Mouse (Mus musculus): ENCODE results near the gene Alkbh4. TPM values are rescaled to one million over a fixed set of nuclear protein-coding genes. Genes with fewer than 3 reads are reported as not detected.

Gene Alkbh4
- polyA plus RNA-seq, 1 experiment: 15.1 TPM

DNA sequence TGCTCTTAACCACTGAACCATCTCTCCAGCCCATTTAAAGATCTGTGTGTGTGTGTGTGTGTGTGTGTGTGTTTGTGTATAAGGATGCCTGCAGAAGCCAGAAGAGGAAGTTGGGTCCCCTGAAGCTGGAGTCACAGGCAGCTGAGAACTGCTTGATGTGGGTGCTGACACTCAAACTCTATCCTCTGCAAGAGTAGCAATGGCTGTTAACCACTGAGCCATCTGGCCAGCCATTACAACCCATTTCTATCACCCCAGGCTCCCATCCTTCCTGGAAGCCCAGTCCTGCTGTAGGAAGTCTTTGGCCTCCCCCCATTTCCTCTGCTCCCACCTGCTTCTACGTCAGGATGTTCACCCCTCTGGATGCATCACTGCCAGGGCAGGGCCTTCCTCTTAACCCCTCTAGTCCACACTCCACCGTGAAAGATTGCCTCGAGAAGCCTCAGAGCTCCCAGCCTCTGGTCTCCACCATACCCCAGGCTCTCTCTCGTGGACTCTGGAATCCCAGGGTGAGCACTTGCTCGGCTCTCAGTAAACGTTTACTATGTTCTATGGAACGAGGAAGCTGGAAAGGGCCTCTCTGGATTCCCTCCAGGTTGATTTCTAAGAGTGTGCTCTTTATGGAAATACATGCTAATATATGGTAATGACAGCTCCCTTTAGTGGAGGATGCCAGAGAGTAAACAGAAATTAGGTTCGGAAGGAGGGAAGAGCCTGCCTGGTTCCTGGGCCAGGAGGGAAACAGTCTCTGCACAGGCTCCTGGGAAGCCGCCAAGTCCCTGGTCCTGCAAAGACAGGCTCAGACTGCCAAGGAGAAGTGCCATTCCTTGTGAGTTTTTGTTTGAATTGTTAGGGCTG lies 37.9 kb downstream of the Alkbh4 start:
- Histone ChIP-seq H3K4me3 (replicated peaks; ENCODE audit: extremely low read depth, low read depth, low read length) (no peak overlapping the region), H3K4me1 (ENCODE audit: control insufficient read depth, insufficient read depth, low read length) (peaks cover 23% of the 10 kb centered on the region)
- 11% methylated on average over 9 of the region's 9 CpGs for WGBS
- DNase-seq: peak; percentile 79
- TF ChIP-seq CTCF (IDR thresholded peaks at IDR 0.05; ENCODE audit: insufficient read depth, low read length) (no peak), POLR2A (IDR thresholded peaks at IDR 0.05; ENCODE audit: borderline replicate concordance, extremely low read depth, low read depth, low read length) (no peak)

DNA sequence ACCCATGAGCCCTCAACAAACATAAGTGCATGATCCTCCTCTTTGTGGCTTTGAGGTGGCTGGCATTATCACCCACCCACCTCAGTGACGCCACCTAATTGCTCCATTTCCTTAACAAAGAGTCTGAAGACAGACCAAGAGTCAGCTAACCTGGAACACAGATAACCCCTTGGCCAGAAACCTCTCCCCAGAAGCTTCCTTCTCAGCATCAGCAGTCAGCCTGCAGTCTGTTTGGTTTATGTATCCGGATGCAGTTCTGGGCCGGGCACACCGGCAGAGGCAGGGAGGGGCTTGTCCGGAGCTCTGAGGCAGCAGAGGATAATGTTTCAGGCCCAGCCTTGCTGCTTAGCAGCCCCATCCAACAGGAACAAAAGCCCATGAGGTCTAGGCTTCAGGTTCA lies 43.6 kb downstream of the Alkbh4 start:
- Histone ChIP-seq H3K4me1 (ENCODE audit: control insufficient read depth, insufficient read depth, low read length) (peaks cover 3% of the 10 kb centered on the region; the same call in 1 of the 2 replicates), H3K4me3 (replicated peaks; ENCODE audit: extremely low read depth, low read depth, low read length) (no peak overlapping the region)
- WGBS: 56% methylated on average over 5 of the region's 5 CpGs
- no peak for TF ChIP-seq POLR2A (IDR thresholded peaks at IDR 0.05; ENCODE audit: borderline replicate concordance, extremely low read depth, low read depth, low read length)
- no peak for TF ChIP-seq CTCF (IDR thresholded peaks at IDR 0.05; ENCODE audit: insufficient read depth, low read length)
- no peak for DNase-seq

DNA sequence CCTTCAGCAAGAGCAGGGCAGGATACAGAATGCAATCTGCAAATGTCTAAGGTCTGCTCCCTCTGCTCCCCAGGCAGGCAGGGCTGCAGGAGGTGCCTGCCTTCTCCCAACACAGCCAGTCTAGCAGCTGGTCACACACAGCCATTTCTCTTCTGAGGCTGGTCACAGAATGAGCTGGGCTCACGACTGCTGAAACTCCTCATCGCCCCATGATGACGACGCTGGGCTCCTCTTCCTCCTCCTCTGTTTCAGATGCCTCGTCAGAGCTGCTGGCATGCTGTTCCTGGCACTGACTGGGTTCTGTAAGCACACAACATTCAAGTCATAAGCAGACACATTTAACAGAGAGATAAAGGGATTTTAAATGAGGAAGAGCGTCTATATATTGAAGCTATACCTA lies 45.3 kb downstream of the Alkbh4 start:
- no peak for TF ChIP-seq POLR2A (IDR thresholded peaks at IDR 0.05; ENCODE audit: borderline replicate concordance, extremely low read depth, low read depth, low read length)
- no peak for TF ChIP-seq CTCF (IDR thresholded peaks at IDR 0.05; ENCODE audit: insufficient read depth, low read length)
- Histone ChIP-seq H3K4me3 (replicated peaks; ENCODE audit: extremely low read depth, low read depth, low read length) (no peak overlapping the region), H3K4me1 (ENCODE audit: control insufficient read depth, insufficient read depth, low read length) (peaks cover 3% of the 10 kb centered on the region; the same call in 1 of the 2 replicates)
- DNase-seq: no peak
- WGBS: 88% methylated on average over 6 of the region's 6 CpGs

DNA sequence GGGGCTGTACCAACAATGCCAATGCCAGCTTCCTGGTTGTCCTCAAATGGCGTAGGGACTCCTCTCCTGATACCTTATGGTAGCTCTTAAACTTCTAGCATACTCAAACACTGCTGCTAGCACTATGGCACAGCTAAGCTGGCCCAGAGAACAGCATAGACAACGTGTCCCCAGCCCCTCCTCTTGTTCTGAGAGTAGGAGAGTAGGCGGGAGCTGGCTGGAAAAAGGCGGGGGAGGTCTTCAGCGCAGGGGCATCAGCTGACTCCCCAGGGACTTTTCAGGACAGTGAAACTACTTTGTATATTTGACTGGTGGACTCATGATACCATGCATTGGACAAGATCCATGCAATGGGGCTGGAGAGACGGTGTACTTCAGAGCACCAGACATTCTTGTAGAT lies 46.1 kb downstream of the Alkbh4 start:
- Histone ChIP-seq H3K4me1 (ENCODE audit: control insufficient read depth, insufficient read depth, low read length) (peaks cover 3% of the 10 kb centered on the region; the same call in 1 of the 2 replicates), H3K4me3 (replicated peaks; ENCODE audit: extremely low read depth, low read depth, low read length) (no peak overlapping the region)
- TF ChIP-seq POLR2A (IDR thresholded peaks at IDR 0.05; ENCODE audit: borderline replicate concordance, extremely low read depth, low read depth, low read length) (no peak), CTCF (IDR thresholded peaks at IDR 0.05; ENCODE audit: insufficient read depth, low read length) (no peak)
- no peak for DNase-seq
- 80% methylated on average over 6 of the region's 6 CpGs for WGBS

DNA sequence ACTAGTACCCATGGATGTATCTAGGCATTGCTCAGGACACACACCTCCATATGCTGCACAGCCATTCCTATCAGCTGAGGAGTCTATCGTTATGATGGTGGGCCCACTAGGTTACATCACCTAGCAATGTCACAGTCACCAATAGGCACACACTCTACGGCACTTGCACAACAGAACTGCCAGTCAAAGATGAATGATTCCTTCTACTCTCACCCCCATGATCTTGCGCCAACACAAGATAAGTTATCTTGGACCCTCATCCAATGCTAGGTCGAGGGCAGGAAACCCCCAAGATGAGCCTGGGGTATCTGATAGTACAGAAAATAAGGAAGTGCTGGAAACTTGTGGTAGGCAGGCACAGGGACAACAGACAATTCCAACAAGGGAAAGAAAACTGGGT lies 46.9 kb downstream of the Alkbh4 start:
- no peak for DNase-seq
- no peak overlapping the region for H3K4me3 ChIP-seq (replicated peaks; ENCODE audit: extremely low read depth, low read depth, low read length)
- peaks cover 3% of the 10 kb centered on the region; the same call in 1 of the 2 replicates for H3K4me1 ChIP-seq (ENCODE audit: control insufficient read depth, insufficient read depth, low read length)
- TF ChIP-seq CTCF (IDR thresholded peaks at IDR 0.05; ENCODE audit: insufficient read depth, low read length) (no peak), POLR2A (IDR thresholded peaks at IDR 0.05; ENCODE audit: borderline replicate concordance, extremely low read depth, low read depth, low read length) (no peak)
- WGBS: 85% methylated on average over 4 of the region's 4 CpGs

DNA sequence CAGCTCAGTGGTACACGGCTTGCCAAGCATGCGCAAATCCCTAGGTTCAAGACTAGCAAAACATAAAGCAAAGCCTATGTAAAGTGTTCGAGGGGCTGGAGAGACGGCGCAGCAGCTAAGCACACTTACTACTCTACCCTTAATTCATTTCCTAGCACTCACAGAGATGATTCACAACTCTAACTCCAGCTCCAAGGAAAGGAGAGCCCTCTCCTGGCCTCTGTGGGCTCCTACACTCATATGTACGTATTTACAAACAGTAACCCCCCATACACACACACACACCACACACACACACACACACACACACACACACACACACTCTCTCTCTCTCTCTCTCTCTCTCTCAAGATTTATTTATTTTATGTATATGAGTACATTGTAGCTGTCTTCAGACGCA lies 47.8 kb downstream of the Alkbh4 start:
- Histone ChIP-seq H3K4me3 (replicated peaks; ENCODE audit: extremely low read depth, low read depth, low read length) (no peak overlapping the region), H3K4me1 (ENCODE audit: control insufficient read depth, insufficient read depth, low read length) (no peaks in the 10 kb centered on the region; the same call in 1 of the 2 replicates)
- no peak for TF ChIP-seq CTCF (IDR thresholded peaks at IDR 0.05; ENCODE audit: insufficient read depth, low read length)
- TF ChIP-seq POLR2A (IDR thresholded peaks at IDR 0.05; ENCODE audit: borderline replicate concordance, extremely low read depth, low read depth, low read length): no peak
- WGBS: 85% methylated on average over 7 of the region's 7 CpGs
- no peak for DNase-seq

DNA sequence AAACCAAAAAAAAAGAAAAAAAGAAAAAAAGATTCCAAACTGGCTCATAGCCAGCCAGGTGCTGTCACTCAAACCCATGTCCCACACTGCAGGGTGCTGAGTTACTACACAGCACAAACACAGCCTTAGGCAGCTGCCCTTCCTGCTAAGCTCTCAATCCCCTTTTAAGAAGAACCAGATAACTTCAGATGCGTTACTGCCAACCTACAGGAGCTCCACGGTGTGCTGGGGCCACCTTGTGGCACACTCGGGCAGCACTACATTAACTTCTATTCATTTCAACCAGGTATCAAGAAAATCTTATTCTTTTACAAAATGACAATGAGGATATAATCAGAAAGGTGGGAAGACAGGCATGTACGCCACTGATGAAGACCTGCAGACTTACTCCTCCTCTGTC lies 50.8 kb downstream of the Alkbh4 start:
- no peak overlapping the region for H3K4me3 ChIP-seq (replicated peaks; ENCODE audit: extremely low read depth, low read depth, low read length)
- peak; percentile 59 for DNase-seq

More for the DNA sequence above, 50.8 kb downstream of the Alkbh4 start:
- WGBS: 30% methylated on average over 4 of the region's 4 CpGs
- no peaks in the 10 kb centered on the region for H3K4me1 ChIP-seq (ENCODE audit: control insufficient read depth, insufficient read depth, low read length)
- TF ChIP-seq POLR2A (IDR thresholded peaks at IDR 0.05; ENCODE audit: borderline replicate concordance, extremely low read depth, low read depth, low read length): no peak
- peak; percentile 93 for TF ChIP-seq CTCF (IDR thresholded peaks at IDR 0.05; ENCODE audit: insufficient read depth, low read length)

Other genes starting within 250 kb of the Alkbh4 start
- 541 and 589 TPM in 2 replicates for gene Hspb1, start 248.2 kb upstream of the Alkbh4 start, polyA plus RNA-seq (2012; rRNA removed)
- gene Ywhag, start 201.5 kb upstream of the Alkbh4 start, polyA plus RNA-seq (2012; rRNA removed): 66.2 and 80.3 TPM in 2 replicates
- 3.6 and 3.9 TPM in 2 replicates for gene Ssc4d, start 161.6 kb upstream of the Alkbh4 start, polyA plus RNA-seq (2012; rRNA removed)
- 0.08 TPM in 1 of 2 replicates, not detected in the other for gene Zp3, start 156.0 kb upstream of the Alkbh4 start, polyA plus RNA-seq (2012; rRNA removed)
- gene Dtx2, start 141.3 kb upstream of the Alkbh4 start, polyA plus RNA-seq (2012; rRNA removed): 23.9 and 29.9 TPM in 2 replicates
- 62.7 and 76.3 TPM in 2 replicates for gene Upk3b, start 97.7 kb upstream of the Alkbh4 start, polyA plus RNA-seq (2012; rRNA removed)
- gene Upk3bl, start 81.7 kb upstream of the Alkbh4 start, polyA plus RNA-seq (2012; rRNA removed): 4.2 TPM in 1 of 2 replicates, not detected in the other
- 11.8 and 16.1 TPM in 2 replicates for gene Rasa4, start 52.2 kb upstream of the Alkbh4 start, polyA plus RNA-seq (2012; rRNA removed)
- 35.0 and 37.1 TPM in 2 replicates for gene Polr2j, start 19.5 kb upstream of the Alkbh4 start, polyA plus RNA-seq (2012; rRNA removed)
- 32.3 and 35.4 TPM in 2 replicates for gene Lrwd1, start 72 bp upstream of the Alkbh4 start, polyA plus RNA-seq (2012; rRNA removed)
- 39.2 and 51.0 TPM in 2 replicates for gene Orai2, start 34.6 kb downstream of the Alkbh4 start, polyA plus RNA-seq (2012; rRNA removed)
- 8.9 and 11.0 TPM in 2 replicates for gene Prkrip1, start 62.8 kb downstream of the Alkbh4 start, polyA plus RNA-seq (2012; rRNA removed)
- 11.5 and 12.6 TPM in 2 replicates for gene Sh2b2, start 110.4 kb downstream of the Alkbh4 start, polyA plus RNA-seq (2012; rRNA removed)

Measured in lung, adult 2 months (tissue).